Mouse (Mus musculus): ENCODE data around the gene Pclo. TPM values are rescaled to one million over a fixed set of nuclear protein-coding genes. Genes with fewer than 3 reads are reported as not detected.
"Not testable (repeated sequence)": the region's sequence is repeated elsewhere in the genome, so short reads cannot be mapped to it uniquely, and the experiment has no call there.

Pclo gene
- polyA plus RNA-seq, 1 experiment from 2014 or later, result 0.01 TPM

DNA sequence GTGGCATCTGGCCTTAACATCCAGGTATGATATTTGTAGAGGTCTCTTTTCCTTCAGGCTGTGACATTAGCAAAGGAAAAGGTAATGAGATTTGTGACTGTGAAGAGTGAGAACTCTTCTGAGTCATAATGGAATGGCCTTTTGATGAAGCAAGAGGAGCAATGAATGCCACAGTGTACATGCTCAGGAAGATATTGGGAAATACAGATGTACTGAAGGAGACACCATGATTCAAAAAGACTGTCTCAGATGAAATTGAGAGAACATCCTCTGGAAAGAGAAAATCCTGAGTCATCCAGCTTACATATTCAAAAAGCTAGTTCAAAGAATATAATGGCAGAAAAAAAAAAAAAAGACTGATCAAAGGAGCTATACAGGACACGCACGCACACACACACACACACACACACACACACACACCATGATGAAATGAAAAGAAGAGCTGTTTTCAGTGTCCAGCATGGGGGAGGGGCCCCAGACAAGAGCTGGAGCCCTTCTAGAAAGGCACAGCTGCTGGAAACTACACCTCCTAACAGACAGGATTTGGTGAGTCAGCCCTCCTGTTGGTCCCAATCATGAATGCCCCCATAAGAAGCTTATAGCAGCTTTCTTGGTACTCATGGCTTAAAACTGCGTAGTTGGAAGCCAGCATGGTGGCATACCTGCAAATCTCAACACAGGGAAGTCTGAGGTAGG lies 318.6 kb downstream of the Pclo start:
- WGBS (ENCODE audit: insufficient replicate concordance), result 70% methylated on average over 3 of the region's 3 CpGs
- DNase-seq, result no peak

DNA sequence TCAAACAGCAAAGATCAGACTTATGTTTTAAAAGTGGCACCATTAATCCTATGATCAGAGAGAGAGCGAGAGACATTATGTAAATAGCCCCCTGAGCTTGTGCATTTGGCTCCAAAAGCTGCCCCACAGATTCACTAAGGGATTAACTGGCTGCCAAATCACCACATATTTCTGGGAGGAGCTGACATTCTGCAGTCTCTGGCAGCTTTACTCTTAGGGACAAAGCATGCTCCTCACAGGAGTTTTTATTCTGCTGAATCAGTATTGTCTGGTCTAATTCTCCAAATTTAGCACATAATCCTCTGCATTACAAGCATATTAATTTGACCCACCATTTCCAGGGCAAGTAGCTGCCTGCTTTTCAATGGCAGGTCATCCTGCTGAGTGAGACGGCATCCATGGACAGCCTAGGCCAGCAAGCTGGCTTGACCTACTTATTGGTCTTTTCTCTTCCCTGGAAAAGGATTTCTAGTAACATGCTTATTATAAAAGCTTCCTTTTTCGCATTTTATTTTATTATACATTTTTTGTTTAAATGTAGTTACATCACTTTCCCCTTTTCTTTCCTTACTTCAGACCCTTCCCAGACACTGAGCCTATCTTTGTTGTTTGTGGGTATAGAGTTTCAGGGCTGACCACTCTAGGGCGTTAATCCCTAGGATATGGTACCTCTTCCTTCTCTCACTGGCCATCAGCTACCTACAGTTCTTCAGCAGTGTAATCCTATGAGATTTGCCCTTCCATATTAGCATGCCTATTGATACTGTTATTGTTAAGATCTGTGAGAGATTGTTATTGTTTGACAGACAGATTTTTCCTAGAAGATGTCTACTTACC lies 319.7 kb downstream of the Pclo start:
- Histone ChIP-seq H3K36me3 (no peaks in the 10 kb centered on the region), H3K9ac (no peak overlapping the region), H3K4me1 (replicated peaks) (no peaks in the 10 kb centered on the region), H3K4me2 (no peak overlapping the region), H3K27me3 (no peaks in the 10 kb centered on the region), H3K4me3 (replicated peaks) (no peak overlapping the region), H3K27ac (no peak overlapping the region), H3K9me3 (replicated peaks) (no peaks in the 10 kb centered on the region)
- WGBS (ENCODE audit: insufficient replicate concordance), result 46% methylated on average over 4 of the region's 4 CpGs
- DNase-seq, result no peak
- ATAC-seq (ENCODE audit: low read depth), result no peak

More for the DNA sequence above, 318.6 kb downstream of the Pclo start:
- Histone ChIP-seq H3K4me2 (no peak overlapping the region), H3K9ac (no peak overlapping the region), H3K4me1 (replicated peaks) (no peaks in the 10 kb centered on the region), H3K27me3 (no peaks in the 10 kb centered on the region), H3K36me3 (no peaks in the 10 kb centered on the region), H3K9me3 (replicated peaks) (no peaks in the 10 kb centered on the region), H3K4me3 (replicated peaks) (no peak overlapping the region), H3K27ac (no peak overlapping the region)
- no peak for ATAC-seq (ENCODE audit: low read depth)

DNA sequence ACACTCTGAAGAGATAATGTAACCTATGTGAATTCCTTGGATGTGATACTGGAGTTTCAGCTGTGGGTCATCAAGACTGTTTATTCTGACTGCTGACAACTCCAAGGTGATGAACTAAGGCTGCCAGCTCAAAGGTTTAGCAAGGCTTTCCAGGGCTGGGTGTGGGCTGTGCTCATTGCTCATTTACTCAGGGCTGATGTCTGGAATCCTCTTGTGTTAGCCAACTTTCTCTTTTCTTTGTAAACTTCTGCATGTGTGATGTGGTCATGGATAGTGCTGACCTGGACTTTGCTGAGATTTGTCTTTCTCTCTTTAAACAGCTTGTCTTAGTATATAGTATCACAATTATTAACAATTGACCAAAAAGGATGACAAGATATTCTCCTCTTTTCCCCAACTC lies 338.9 kb downstream of the Pclo start:
- Histone ChIP-seq H3K4me3 (replicated peaks) (no peak overlapping the region), H3K4me2 (no peak overlapping the region), H3K9me3 (replicated peaks) (no peaks in the 10 kb centered on the region), H3K27me3 (no peaks in the 10 kb centered on the region), H3K36me3 (no peaks in the 10 kb centered on the region), H3K9ac (no peak overlapping the region), H3K27ac (no peak overlapping the region), H3K4me1 (replicated peaks) (no peaks in the 10 kb centered on the region)
- ATAC-seq (ENCODE audit: low read depth) (no peak), DNase-seq (no peak)

DNA sequence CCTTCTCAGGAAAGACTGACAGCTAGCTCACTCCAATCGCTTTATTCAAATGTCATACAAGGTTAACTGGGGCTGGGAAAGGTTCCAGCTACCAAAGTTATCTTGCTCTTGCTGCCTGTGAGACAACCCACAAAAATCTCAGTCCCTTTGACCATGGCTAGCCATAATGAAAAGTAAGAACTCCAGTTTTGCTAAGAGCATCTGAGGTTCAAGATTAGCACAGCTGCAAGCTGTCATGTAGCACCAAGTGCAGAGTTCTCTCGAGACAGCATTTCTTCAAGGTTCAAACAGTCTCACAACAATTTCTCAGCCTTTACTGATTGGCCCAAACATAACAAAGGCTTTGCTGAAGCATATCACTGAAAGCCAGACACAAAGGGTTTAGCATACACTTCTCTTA lies 370.6 kb downstream of the Pclo start:
- H3K9me3 ChIP-seq (replicated peaks); H3K27me3 ChIP-seq; H3K4me1 ChIP-seq (replicated peaks); H3K36me3 ChIP-seq; DNase-seq; H3K4me2 ChIP-seq; H3K9ac ChIP-seq; ATAC-seq (ENCODE audit: low read depth); H3K27ac ChIP-seq; H3K4me3 ChIP-seq (replicated peaks): not testable (repeated sequence)
- 48% methylated on average over 2 of the region's 2 CpGs for WGBS (ENCODE audit: insufficient replicate concordance)

DNA sequence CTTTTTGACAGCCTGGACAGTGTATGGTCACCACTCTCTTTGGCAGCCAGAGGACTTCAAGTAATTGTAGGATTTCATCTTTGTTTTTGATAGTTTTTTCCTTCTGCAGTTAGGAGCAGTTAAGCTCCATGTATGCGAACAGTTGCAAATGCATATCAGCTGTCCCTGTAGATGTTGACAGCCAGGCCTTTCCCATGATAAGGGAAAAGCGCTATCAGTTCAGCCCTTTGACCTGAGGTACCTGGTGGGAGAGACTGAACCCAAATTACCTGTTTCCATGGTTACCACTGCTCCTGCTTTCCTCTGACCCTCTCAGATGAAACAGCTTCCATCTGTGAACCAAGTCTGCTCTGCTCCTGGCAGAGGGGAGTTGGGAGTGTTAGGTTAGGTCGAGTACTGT lies 377.5 kb downstream of the Pclo start:
- Histone ChIP-seq H3K9ac (no peak overlapping the region), H3K27me3 (no peaks in the 10 kb centered on the region), H3K4me1 (replicated peaks) (no peaks in the 10 kb centered on the region), H3K9me3 (replicated peaks) (no peaks in the 10 kb centered on the region; the same call in 1 of the 2 replicates), H3K36me3 (no peaks in the 10 kb centered on the region), H3K27ac (no peak overlapping the region), H3K4me2 (no peak overlapping the region), H3K4me3 (replicated peaks) (no peak overlapping the region)
- no peak for ATAC-seq (ENCODE audit: low read depth)
- 43% methylated on average over 3 of the region's 3 CpGs for WGBS (ENCODE audit: insufficient replicate concordance)
- DNase-seq, result no peak

DNA sequence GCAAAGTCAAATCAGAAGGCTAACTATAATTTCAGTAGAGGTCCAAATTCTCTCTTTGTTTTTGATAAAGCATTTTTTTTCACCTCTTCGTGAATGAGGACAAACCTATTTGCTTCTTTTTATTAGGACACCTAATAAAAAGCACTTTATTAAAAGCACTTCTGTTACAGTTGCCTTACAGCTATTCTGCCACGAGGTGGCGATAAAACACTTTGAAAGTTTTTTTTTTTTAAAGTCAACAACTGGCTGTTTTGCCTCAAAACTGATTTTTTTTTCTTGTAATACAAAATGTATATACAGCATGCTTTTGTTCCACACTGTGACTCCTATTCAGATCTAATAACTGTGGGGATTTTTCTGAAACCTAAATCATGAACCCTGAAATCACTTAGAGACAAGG lies 388.8 kb downstream of the Pclo start:
- not testable (repeated sequence) for H3K27me3 ChIP-seq; DNase-seq; H3K36me3 ChIP-seq; H3K9ac ChIP-seq; H3K27ac ChIP-seq; H3K9me3 ChIP-seq (replicated peaks); H3K4me2 ChIP-seq; H3K4me3 ChIP-seq (replicated peaks); H3K4me1 ChIP-seq (replicated peaks); ATAC-seq (ENCODE audit: low read depth)
- WGBS (ENCODE audit: insufficient replicate concordance), result 8% methylated on average over 3 of the region's 3 CpGs

Data from liver, embryonic 13.5 days (tissue).